Mouse (Mus musculus) thymus, postnatal 14 days (tissue): ENCODE results near the gene Mettl23.
A peak's percentile ranks its signal among the peaks of the same experiment; 100 is the strongest.
"Not testable (repeated sequence)": the region's sequence is repeated elsewhere in the genome, so short reads cannot be mapped to it uniquely, and the experiment has no call there.

Source experiments
- DNase-seq: peaks from one replicate; pipeline ENCODE4 v3.0.0; 2021

Gene Mettl23

DNA sequence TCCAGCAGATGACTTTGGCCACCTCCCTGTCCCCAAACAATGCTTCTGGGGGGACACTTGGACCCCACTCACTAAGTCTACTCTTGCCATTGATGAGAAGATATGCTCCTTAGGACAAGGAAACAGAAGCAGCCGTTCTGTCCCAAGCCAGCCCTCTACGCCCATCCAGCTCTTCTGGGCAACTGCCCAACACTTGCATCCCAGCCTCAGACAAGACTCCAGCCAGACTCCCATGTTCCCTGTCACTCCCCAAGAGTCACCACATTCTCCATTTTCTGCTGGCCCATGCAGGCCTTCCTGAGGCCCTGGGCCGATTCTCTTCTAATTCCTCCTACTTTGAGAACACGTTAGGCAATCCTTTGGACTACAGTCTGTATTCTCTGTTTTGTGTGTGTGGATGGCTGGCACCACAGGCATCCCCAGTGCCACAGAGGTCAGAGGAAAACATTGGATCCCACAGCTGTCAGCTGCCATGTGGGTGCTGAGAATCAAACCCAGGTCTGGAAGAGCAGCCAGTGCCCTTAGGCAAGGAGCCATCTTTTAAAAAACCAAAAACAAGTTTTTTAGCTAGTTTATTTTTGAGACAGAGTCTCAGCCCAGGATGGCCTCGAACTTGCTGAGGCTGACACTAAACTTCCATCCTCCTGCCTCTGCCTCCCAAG is 23.0 kb upstream of the Mettl23 start:
- no peak for DNase-seq

DNA sequence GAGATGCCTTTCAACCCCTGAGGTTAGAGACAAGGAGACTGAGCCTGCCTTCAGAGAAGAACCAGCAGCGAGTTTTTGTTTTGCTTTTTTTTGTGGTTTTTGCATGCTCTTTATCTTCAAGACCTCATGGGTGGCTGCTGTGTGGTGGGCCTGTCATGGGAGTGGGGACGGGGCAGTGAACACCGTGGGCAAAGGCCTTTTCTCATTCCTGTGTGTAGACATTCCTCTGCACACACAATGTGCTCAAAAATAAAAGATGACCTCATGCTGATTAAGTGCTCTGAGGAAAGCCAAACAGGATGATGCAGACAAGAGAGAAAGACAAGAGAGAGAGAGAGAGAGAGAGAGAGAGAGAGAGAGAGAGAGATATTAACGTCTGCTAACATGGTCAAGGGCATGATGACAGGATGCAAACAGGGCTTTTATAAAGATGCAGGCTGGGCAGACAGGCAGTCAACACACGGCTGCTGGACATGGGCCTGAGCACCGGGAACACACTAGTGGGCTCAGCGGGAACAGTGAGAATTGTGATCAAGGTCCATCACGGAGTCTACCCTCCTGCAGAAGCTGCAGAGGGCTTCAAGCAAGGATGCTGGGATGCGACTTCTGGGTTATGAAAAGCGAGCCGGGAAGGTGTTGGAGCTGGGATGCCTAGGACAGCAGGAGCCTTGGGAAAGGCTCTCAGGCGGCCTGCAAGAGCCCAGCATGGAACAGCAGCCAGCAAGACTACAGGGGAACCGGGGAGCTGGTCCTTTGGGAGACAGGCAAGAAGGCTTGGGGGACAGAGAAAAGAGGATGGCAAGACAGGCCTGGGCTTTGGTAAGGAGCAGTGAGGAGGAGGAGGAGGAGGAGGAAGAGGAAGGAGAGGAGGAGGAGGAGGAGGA is 21.8 kb upstream of the Mettl23 start:
- no peak for DNase-seq

DNA sequence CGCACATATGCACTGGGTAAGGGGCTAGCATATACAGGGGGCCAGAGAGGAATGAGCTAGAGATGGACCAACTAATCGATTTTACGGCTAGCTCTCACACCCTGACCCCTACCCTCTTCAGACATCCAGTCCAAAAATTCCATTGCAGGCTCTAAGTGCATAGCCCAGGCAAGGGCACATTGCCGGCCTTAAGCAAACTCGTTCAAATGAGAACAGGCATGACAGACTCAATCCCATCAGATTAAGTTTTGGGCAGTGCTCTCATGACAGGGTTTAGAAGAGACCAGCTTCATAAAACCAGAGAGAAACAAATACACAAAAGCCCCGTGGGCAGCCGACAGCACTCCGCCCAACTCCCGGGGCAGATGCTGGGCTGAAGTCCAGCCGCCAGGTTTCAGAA is 20.9 kb upstream of the Mettl23 start:
- no peak for DNase-seq

DNA sequence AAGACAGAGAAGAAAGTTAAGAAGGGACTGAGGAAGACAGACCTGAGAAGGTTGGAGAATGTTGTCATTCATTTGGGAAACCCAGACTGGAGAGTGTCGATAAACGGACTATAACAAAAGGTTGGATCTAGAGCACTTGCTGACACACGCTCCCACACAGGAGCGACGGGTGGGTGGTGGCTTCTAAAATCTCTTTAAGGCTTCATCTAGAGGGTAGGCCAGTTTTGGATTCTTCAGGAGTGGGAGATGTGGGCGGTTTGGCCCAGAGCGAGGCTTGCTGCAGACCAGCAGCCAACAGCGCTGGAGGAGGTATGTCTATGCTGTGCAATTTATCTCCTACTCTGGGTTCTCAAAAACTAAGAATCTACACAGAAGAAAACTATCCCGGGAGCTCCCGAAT is 20.5 kb upstream of the Mettl23 start:
- DNase-seq = no peak

DNA sequence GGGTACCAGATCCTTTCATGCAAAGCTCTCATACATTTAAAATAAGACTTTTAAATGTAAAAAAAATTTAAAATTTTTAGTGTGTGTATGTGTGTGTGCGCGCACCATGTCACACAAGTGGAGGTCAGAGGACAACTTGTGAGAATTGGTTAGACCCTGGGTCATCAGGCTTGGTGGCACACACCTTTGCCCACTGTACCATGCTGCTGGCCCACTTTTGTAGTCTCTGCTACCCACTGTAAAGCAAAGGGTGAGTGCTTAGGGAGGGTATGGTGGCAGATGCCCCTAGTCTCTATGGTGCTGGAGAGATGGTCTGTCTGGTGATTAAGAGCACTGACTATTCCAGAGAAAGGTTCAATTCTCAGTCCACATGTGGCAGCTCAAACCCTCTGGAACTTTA is 19.8 kb upstream of the Mettl23 start:
- DNase-seq = no peak

DNA sequence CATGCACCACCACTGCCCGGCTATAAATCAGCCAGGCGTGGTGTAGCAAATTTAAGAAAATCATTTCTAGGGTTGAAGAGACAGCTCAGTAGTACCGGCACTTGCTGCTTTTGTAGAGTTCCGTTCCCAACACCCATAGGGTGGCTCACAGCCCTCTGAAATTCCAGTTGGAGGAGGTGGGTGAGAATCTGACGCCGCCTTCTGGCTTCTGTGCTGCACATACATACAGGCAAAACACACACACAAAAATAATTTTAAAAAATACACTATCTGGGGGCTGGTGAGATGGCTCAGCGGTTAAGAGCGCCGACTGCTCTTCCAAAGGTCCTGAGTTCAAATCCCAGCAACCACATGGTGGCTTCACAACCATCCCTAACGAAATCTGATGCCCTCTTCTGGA is 19.2 kb upstream of the Mettl23 start:
- not testable (repeated sequence) for DNase-seq

DNA sequence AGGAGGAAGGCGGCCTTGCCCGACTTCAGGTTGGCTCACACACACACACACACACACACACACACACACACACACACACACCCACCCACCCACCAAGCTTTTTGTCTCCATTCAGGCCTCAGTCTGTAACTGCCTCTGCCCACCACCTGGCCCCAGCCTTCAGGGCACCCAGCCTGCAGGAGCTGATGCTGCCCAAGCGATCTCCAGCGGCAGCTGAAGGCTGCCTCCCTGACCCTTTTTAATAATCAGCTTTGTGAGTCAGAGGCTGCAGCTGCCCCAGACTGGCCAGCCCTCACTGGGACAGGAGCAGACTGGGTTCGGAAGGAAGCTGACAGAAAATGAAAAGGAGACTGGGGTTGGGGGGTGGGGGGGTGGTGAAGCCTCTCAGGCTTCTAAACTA is 17.8 kb upstream of the Mettl23 start:
- no peak for DNase-seq

DNA sequence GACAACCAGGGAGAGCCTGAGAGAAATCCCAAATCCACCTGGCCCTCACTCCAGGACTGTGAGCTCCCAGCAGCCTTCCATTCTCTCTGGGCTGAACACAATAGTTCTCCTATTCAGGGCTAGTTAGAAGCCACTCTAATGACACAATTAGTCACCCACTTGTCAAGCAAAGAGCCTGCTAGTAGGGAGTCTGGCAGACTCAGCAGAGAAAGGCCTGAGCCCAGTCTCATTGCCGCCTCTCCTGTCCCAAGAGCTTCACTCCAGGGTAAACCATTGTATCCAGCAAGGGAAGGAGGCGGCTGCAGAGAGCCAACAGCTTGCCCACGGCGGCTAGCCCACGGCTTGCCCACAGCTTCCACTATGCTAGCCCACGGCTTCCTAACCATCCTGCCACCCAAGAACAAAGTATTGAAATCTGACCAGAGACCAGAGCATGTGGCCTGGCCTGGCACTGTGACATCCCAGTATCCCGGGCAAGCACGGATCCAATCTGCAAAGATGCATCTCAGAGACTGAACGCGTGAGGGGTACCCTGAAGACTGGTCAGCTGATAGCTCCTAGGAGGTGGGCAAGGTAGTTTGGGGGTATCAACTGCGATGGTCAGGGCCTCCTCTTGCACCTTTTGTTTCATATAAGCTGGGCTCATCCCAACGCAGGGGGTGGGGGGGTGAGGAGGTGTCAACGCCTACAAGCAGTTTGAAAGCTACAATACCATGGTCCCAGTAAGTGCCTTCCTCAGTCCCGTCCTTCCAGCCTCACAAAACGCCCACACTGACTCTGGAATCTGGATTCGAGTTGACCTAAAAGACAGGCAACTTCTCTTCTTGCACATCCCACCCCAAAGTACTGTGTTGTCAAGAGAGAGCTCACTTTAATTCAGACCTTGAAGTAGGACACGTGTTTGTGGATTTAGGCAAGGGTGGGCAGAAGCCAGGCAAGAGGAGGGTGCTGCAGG is 16.3 kb upstream of the Mettl23 start:
- DNase-seq = no peak

DNA sequence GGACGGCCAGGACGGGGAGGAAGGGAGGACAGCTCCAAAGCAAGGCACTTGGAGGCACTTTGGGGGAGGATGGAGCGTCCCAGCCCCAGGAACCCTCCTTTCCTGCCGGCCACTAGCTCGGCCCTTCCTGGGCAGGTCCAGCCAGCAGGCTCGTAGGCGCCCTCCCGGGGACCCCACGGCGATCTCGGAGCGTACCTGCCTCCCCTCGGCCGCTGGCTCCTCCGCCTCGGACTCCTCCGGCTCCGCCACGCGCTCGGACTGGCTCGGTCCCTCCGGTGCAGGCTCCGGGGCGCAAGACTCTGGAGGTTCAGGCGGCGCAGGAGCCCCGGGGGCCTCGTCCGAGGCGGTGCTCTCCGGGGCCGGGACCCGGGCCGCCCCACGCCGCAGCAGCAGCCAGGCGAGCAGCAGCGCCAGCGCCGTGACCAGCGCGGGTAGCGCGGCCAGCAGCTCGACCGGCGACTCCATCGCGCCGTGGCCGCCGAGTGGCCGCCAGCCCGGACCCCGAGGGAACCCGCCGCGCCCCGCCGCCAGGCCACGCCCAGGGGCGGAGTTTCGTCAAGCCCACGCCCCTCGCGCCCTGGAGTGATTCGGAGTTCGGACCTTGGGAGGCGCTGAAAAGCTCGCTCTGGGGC is 15.4 kb upstream of the Mettl23 start, which contains the start of gene Mxra7:
Gene Mxra7, minus strand, starts transcription at position 513 of the 632 bp plus-strand sequence.
- DNase-seq = peak; percentile 58

DNA sequence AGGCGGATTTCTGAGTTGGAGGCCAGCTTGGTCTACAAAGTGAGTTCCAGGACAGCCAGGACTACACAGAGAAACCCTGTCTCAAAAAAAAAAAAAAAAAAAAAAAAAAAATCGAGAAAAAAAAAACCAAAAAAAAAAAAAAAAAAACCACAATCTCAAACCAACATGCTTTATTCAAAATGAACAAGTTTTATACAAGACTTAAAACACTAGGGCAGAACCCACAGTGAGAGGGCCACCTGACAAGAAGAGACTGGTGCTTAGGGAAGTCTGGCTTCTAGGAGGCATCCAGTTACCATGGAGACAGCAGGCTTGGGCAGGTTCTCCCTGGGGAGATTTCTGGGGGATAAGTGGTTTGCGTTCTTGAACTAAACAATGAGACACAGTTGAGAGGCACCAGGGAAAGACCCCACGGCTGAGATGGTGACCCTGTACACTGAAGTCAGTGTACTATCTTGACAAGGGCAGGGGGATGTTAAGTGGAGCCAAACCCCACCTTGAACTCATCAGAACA is 10.8 kb upstream of the Mettl23 start:
- DNase-seq = no peak

DNA sequence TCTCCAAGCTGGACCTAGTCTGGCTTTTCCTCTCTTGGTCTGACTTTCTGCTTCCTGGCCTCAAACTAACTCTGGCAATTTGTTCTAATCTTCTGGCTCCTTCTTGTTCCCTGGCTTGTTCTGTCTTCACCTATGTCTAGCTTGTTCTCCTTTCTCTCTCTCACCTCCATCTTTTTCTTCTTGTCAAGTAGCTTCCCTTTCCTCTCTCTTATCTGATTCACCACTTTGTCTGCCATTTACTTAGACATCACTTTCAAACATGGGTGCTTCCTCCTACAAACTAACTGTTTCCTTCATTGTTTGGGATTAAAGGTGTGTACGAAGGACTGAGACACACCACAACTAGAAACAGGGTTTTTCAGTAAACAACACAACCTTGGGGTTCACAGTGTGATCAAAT is 8.1 kb upstream of the Mettl23 start:
- DNase-seq = no peak

DNA sequence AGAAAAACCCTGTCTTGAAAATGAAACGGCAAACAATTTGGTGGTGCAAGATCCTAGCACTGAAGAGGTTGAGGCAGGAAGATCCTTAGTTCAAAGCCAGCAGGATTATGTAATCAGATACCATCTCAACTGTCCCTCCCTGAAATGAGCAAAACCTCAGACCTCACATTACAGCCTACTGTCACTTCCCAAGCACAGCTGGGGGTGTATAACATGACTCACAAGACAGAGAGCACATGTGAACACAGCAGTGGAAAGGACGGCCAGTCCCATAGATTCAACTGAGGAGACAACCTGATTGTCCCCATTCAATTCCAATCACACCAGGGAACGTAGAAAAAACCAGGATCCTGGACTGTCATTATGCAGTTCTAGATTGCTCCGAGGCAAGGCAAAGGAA is 6.8 kb upstream of the Mettl23 start:
- no peak for DNase-seq

DNA sequence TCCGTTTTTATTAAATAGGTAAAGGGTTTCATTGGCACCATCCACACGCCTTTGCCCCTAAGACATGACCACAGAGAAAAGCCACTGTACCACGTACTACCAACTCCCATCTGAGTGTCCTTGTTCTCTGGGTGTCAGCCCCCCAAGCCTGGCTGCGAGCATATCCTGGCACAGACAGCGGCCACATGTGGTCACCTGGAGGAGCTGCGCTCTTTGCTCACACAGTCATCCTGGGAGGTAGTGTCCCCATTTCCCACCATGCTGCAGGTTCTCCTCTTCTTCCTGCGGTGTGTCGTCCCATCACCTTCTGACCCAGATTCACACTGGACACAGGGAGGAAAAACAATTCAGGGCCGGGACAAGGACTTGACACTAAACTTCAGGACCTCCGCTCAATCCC is 5.6 kb upstream of the Mettl23 start:
- DNase-seq = no peak

DNA sequence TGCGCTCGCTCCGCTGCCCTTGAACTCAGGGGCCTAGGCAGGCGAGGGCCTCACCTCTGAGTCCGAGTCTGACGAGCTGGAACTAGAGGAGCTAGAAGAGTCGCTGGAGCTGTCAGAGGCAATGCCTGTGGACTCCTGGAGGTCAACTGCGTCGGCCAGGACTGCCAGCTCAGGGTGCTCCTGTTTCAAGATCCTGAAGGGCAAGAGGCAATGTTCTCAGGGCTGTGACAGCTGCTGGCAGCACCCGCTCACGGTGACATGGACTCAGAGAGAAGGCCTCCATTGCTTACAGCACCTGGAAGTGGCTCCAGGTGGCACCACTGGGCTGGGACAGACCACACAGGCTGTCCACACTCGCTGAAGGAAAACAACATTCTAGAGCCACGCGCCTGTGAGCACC is 4.1 kb upstream of the Mettl23 start:
- DNase-seq = no peak

DNA sequence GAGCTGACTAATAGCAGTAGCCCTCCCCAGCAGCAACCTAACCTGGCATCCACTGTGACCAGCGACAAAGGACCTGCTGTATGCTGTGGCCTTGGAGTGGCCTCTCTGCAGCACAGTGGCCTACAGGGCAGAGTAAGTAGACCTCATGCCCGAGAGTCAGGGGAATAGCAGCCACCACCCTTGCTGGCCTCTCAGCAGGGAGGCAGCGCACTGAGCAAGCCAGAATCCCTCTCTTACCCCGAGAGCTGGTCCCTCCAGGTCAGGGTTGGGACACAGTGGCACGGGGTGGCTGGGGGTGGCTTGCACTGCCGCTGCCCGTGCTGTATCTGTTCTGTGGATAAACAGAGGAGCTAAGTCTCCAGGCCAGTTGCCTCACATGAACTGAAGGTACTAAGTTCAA is 3.5 kb upstream of the Mettl23 start:
- no peak for DNase-seq

DNA sequence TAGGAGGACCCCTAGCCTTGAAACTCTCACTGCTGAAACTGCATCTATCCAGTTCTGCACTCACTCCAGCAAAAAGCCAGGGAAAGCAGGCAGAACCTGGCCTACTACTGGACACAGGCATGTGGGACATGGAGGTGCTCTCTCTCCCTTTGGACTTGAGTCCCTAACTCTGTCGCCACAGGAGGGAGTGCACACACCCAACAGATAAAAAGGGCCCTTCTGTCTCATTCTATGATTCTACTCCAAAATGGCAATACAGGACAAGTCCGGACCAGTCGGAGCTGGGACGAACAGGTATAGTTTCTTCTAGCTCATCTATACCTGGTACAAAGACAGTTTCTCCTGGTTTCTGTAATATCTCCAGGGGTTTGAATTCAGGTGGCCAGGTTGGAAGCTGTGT is 2.3 kb upstream of the Mettl23 start:
- no peak for DNase-seq

DNA sequence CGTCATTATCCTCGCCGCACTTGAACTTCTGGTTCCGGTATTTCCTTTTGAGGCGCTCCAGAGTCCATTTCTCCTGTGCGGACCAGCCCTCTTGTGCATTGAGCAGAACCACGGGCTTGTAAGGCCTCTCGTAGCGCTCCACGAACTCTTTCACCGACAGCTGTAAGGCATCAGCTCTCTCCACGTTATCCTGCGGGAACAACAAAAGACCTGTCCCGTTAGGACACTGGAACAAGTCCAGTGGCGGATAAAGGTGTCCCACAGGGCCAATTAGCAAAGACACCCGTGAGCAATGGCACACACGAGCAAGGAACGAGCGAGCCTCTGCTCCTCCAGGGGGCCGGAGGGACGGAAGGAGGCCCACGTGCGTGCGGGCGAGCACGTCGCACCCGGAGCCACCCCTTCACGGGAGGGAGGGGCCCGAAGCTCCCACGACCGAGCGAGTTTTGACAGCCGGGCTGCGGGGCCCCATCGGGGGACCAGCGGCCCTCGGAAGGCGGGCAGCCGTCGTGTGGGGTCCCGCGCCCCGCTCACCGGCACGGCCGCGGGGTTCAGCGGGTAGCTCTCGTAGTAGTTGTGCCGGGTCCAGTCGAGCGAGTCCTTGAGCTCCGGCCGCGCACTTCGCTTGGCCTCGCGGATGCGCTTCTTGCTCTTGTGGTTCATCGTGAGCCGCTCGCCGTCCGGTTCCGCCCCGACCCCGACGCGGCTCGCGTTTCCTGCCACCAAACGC is 382 bp upstream of the Mettl23 start:
- peak; percentile 84 for DNase-seq

DNA sequence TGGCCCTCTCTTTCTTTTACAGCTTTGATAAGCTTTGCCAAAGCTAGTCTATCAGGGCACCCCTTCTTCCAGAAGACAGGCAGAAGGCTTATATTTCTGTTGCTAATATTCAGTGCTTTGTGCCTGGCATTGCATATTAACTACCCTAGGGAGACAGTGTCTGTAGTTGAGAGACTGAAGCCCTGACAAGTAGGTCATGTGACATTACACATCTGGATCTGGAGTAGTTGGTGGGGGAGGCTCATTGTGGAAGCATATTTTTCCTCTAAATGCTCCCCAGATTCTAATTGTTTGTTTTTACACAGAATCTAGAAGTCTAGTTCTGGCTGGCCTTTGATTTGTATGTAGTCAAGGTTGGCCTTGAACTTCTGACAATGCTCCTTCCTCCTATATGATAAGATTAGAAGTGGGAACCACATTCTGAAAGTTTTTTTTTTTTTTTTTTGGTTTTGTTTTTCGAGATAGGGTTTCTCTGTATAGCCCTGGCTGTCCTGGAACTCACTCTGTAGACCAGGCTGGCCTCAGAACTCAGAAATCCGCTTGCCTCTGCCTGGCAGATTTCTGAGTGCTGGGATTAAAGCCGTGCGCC is 3.6 kb downstream of the Mettl23 start:
- DNase-seq = no peak

DNA sequence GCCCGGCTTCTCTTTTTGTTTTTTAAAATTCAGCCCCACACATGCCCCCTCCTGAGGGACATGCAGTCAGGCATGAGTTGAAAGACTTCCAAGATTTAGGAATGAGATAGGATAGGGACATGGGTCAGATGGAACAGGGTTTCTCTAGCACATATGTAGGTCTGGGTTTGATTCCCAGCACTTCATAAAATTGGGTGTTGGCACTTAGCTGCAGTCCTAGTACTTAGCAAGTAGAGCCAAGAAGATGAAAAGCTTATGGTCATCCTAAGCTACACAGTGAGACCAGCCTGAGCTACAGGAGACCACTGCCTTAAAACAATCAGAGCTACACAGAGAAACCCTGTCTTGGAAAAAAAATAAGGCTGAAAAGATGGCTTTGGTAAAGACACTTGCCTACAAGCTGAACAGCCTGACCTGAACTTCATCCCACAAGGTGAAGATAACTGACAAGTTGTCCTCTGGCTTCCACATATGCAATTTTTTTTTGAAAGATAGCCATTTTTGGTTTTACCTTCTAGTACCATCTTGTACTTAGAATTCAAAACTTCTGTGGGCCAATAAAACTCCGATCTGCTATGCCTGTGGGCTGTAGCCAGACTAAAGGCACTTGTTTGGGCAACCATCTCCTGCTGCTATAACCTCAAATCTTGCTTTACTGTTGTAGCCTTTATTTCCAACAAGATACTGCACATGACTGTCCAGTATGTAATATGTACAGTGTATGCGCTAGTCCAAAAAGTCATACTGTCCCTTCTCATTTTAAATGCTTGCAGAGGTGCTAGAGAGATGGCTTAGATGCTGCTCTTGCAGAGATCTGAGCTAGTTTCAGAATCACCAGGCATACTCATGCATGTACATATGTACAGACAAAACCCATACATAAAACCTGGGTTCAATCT is 4.4 kb downstream of the Mettl23 start:
- no peak for DNase-seq
